Mouse (Mus musculus) kidney, adult 8-10 months (tissue): Measurements from ENCODE around the gene Epha7.

Experiments used
- DNase-seq, 2 experiments: peaks; one replicate each; pipeline ENCODE4 v3.0.0; 2022

Epha7 gene

GRCm38 (mm10) chr4:28812691-28813289 lies at the start of gene Epha7:
Gene Epha7 (plus strand): TSS chr4:28813131.
- DNase-seq, result peak; percentile 94 to 95

GRCm38 (mm10) chr4:28783961-28784360 lies 29.0 kb upstream of the Epha7 start:
- no peak for DNase-seq

- peak in 1 of 2 experiments; percentile 7 for DNase-seq
These were observed 4.1 kb upstream of the Epha7 start for GRCm38 (mm10) chr4:28808800-28809199.

GRCm38 (mm10) chr4:28809703-28810102 lies 3.2 kb upstream of the Epha7 start:
- no peak for DNase-seq

GRCm38 (mm10) chr4:28813551-28814475 lies 882 bp downstream of the Epha7 start:
- DNase-seq, result peak in 1 of 2 experiments; percentile 9

- no peak for DNase-seq
These were observed 1.5 kb downstream of the Epha7 start for GRCm38 (mm10) chr4:28814476-28814815.

- peak in 1 of 2 experiments; percentile 26 for DNase-seq
These were observed 2.1 kb downstream of the Epha7 start for GRCm38 (mm10) chr4:28814816-28815620.

GRCm38 (mm10) chr4:28815621-28815920 lies 2.6 kb downstream of the Epha7 start:
- DNase-seq, result no peak

- no peak for DNase-seq
These were observed 10.7 kb downstream of the Epha7 start for GRCm38 (mm10) chr4:28823616-28824015.

- peak in 1 of 2 experiments; percentile 3 for DNase-seq
These were observed 11.7 kb downstream of the Epha7 start for GRCm38 (mm10) chr4:28824616-28825015.

GRCm38 (mm10) chr4:28837669-28838068 lies 24.7 kb downstream of the Epha7 start:
- DNase-seq, result no peak

GRCm38 (mm10) chr4:28846311-28846710 lies 33.4 kb downstream of the Epha7 start:
- no peak for DNase-seq

GRCm38 (mm10) chr4:28850388-28850787 lies 37.5 kb downstream of the Epha7 start:
- no peak for DNase-seq

GRCm38 (mm10) chr4:28862845-28863666 lies 50.1 kb downstream of the Epha7 start:
- no peak for DNase-seq

- no peak for DNase-seq
These were observed 53.5 kb downstream of the Epha7 start for GRCm38 (mm10) chr4:28866411-28866810.

- DNase-seq, result no peak
These were observed 58.7 kb downstream of the Epha7 start for GRCm38 (mm10) chr4:28871615-28872014.

GRCm38 (mm10) chr4:28881271-28882044 lies 68.5 kb downstream of the Epha7 start:
- no peak for DNase-seq

GRCm38 (mm10) chr4:28889630-28890029 lies 76.7 kb downstream of the Epha7 start:
- no peak for DNase-seq

GRCm38 (mm10) chr4:28890102-28890501 lies 77.2 kb downstream of the Epha7 start:
- DNase-seq, result no peak

- DNase-seq, result no peak
These were observed 82.5 kb downstream of the Epha7 start for GRCm38 (mm10) chr4:28895480-28895879.

- no peak for DNase-seq
These were observed 86.4 kb downstream of the Epha7 start for GRCm38 (mm10) chr4:28899373-28899772.

GRCm38 (mm10) chr4:28899783-28900182 lies 86.9 kb downstream of the Epha7 start:
- DNase-seq, result no peak
